Mouse (Mus musculus) spleen, adult 2 months (tissue): Measurements from ENCODE around the gene Mfsd11. TPM values are rescaled to one million over a fixed set of nuclear protein-coding genes. Genes with fewer than 3 reads are reported as not detected.
A peak's percentile ranks its signal among the peaks of the same experiment; 100 is the strongest.

ENCODE experiments used
- DNase-seq, 2 experiments: peaks; one replicate each; pipeline versions ENCODE4 v3.0.0 to v3.0.0-alpha.2; 2012 to 2021; ENCODE audit warnings: low spot score in 2 of 2, low read depth in 1 of 2
- H3K27ac ChIP-seq: fragments of 200-500 bp; 2 replicates; pipeline ENCODE4 v1.5.1; 2012; ENCODE audit warnings: low read length, inconsistent platforms; ENCODE audit not compliant: insufficient read depth
- H3K27me3 ChIP-seq: fragments of 200-500 bp; 2 replicates; pipeline ENCODE4 v1.6.1; 2012; ENCODE audit warnings: mild to moderate bottlenecking, moderate library complexity, low read length, inconsistent platforms; ENCODE audit not compliant: control insufficient read depth, insufficient read depth
- H3K36me3 ChIP-seq: fragments of 200-500 bp; 2 replicates; pipeline ENCODE4 v1.6.1; 2012; ENCODE audit warnings: mild to moderate bottlenecking, low read length, inconsistent platforms; ENCODE audit not compliant: control insufficient read depth, insufficient read depth
- H3K4me1 ChIP-seq: fragments of 200-500 bp; 2 replicates; pipeline ENCODE4 v1.6.1; 2011; ENCODE audit warnings: inconsistent platforms; ENCODE audit not compliant: control insufficient read depth, insufficient read depth, insufficient read length
- H3K4me3 ChIP-seq: fragments of 200-500 bp; 2 replicates; pipeline ENCODE4 v1.5.1; 2011; ENCODE audit warnings: mild to moderate bottlenecking, inconsistent platforms; ENCODE audit not compliant: insufficient read depth, insufficient read length; ENCODE audit errors: extremely low read depth
- CTCF ChIP-seq: fragments of 200-500 bp; IDR thresholded peaks from 2 replicates; pipeline ENCODE4 v1.5.1; 2011; ENCODE audit warnings: mild to moderate bottlenecking, inconsistent platforms; ENCODE audit not compliant: insufficient read depth, insufficient read length, insufficient replicate concordance; ENCODE audit errors: extremely low read depth
- POLR2A ChIP-seq: fragments of 200-500 bp; IDR thresholded peaks from 2 replicates; pipeline ENCODE4 v1.6.1; 2011; ENCODE audit warnings: low read depth, low read length, inconsistent platforms
- WGBS: fragments of 180-500 bp; shearing (Covaris S2); methylation state at CpG from one replicate; pipeline ENCODE4 v1.1.7; 2018; 5-methylcytosine and 5-hydroxymethylcytosine counted together
- polyA plus RNA-seq: library from polyadenylated mRNA; depleted of rRNA; stranded (reverse); fragments of >200 nt; gene quantifications from 2 replicates; pipeline ENCODE4 v1.2.3, GENCODE M21; 2012; rRNA removed

Gene Mfsd11
- polyA plus RNA-seq = 14.2 and 15.7 TPM in 2 replicates

GRCm38 (mm10) chr11:116852291-116852890, at the start of gene Mfsd11:
Gene Mfsd11, plus strand, starts transcription at chr11:116852440.
- peak within 1 kb of the TSS; percentile 96 for H3K4me3 ChIP-seq

GRCm38 (mm10) chr11:116802709-116803108, 49.5 kb upstream of the Mfsd11 start:
- Histone ChIP-seq H3K27me3 (no peaks in the 10 kb centered on the region), H3K27ac (no peak overlapping the region), H3K4me1 (no peaks in the 10 kb centered on the region), H3K36me3 (no peaks in the 10 kb centered on the region), H3K4me3 (no peak overlapping the region)
- 48% methylated on average over 5 of the region's 5 CpGs for whole genome bisulfite sequencing
- TF ChIP-seq CTCF (no peak), POLR2A (no peak)
- no peak for DNase-seq

More at GRCm38 (mm10) chr11:116852291-116852890, at the start of gene Mfsd11:
- DNase-seq = peak; percentile 39 to 80
- no peaks in the 10 kb centered on the region; the same call in none of the 2 replicates for H3K4me1 ChIP-seq
- under 1% methylated on average over 82 of the region's 91 CpGs for WGBS
- H3K27me3 ChIP-seq = no peaks in the 10 kb centered on the region
- TF ChIP-seq CTCF (no peak), POLR2A (no peak)
- peaks cover 18% of the 10 kb centered on the region for H3K36me3 ChIP-seq
- H3K27ac ChIP-seq = peak within 1 kb of the TSS; percentile 99

- Histone ChIP-seq H3K4me1 (0 out of 2 replicates have a peak, but pooled peaks cover 4% of the 10 kb centered on the region), H3K4me3 (no peak overlapping the region), H3K36me3 (no peaks in the 10 kb centered on the region), H3K27me3 (no peaks in the 10 kb centered on the region; the same call in 1 of the 2 replicates), H3K27ac (0 out of 2 replicates have a peak overlapping the region, but pooled peaks have one; percentile 31)
- 81% methylated on average over 15 of the region's 15 CpGs for WGBS
- no peak for TF ChIP-seq CTCF
- no peak for TF ChIP-seq POLR2A
- DNase-seq = no peak
Observed at GRCm38 (mm10) chr11:116806136-116807071, 45.8 kb upstream of the Mfsd11 start.

GRCm38 (mm10) chr11:116807116-116807515, 45.1 kb upstream of the Mfsd11 start:
- H3K27me3 ChIP-seq = no peaks in the 10 kb centered on the region; the same call in 1 of the 2 replicates
- no peaks in the 10 kb centered on the region for H3K36me3 ChIP-seq
- no peak for TF ChIP-seq POLR2A
- WGBS = 68% methylated on average over 7 of the region's 7 CpGs
- no peak overlapping the region for H3K4me3 ChIP-seq
- 0 out of 2 replicates have a peak, but pooled peaks cover 4% of the 10 kb centered on the region for H3K4me1 ChIP-seq
- no peak overlapping the region for H3K27ac ChIP-seq
- DNase-seq = no peak

GRCm38 (mm10) chr11:116807526-116807925, 44.7 kb upstream of the Mfsd11 start:
- 44% methylated on average over 3 of the region's 3 CpGs for WGBS

GRCm38 (mm10) chr11:116807938-116808606, 44.2 kb upstream of the Mfsd11 start:
- WGBS = 37% methylated on average over 7 of the region's 7 CpGs
- no peaks in the 10 kb centered on the region for H3K36me3 ChIP-seq
- TF ChIP-seq CTCF (peak; percentile 90; the same call in 1 of the 2 replicates), POLR2A (no peak)
- 0 out of 2 replicates have a peak, but pooled peaks cover 4% of the 10 kb centered on the region for H3K4me1 ChIP-seq
- no peak overlapping the region for H3K27ac ChIP-seq
- peak; percentile 31 to 72 for DNase-seq
- H3K27me3 ChIP-seq = no peaks in the 10 kb centered on the region; the same call in 1 of the 2 replicates
- no peak overlapping the region for H3K4me3 ChIP-seq

More at GRCm38 (mm10) chr11:116807526-116807925, 44.7 kb upstream of the Mfsd11 start:
- Histone ChIP-seq H3K4me1 (0 out of 2 replicates have a peak, but pooled peaks cover 4% of the 10 kb centered on the region), H3K4me3 (no peak overlapping the region), H3K27me3 (no peaks in the 10 kb centered on the region; the same call in 1 of the 2 replicates), H3K36me3 (no peaks in the 10 kb centered on the region), H3K27ac (no peak overlapping the region)
- no peak for DNase-seq
- TF ChIP-seq POLR2A (no peak), CTCF (no peak)
